Comparison of ENCODE assay signal across 17 mouse cellular contexts in the genomic region with DNA sequence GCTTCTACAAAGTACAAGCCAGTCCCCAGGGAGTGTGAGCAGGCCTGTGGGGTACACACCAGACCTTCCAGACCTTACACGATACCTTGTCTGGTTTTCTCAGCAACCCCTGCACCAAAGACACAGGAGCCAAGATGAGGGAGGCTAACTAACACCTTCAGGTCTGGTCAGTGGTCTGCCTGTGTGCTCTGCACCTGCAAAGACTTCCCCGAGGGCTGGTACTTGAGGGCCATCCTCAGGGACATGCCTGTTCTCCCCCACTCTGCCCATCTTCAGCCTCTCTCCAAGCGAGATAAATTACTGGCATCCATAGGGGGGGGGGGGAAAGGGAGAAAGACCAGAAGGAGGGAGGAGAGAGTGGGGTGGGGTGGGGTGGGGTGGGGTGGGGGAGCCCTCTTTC.
"Had no signal": no experiment of that assay in that cellular context is flagged by ENCODE, and none has a peak within 500 bp of the region (broad histone marks: within the 10 kb centered on the region; RNA-seq: fewer than 3 reads in every experiment).

No protein-coding gene starts in this region.

- DNase-seq: liver, postnatal 0 days; lung, adult 2 months; lung, postnatal 14 days; lung, postnatal 36 days; midbrain, embryonic 14.5 days; right cerebral cortex, postnatal 14 days; thymus, adult 18-20 months; thymus, postnatal 14 days; thymus, postnatal 36 days had no signal

- H3K36me3 ChIP-seq: liver, embryonic 15.5 days; lung, embryonic 15.5 days; midbrain, embryonic 12.5 days; neural tube, embryonic 12.5 days had no signal

- H3K4me3 ChIP-seq: liver, embryonic 15.5 days; lung, embryonic 15.5 days; megakaryocyte, embryonic 14.5 days; midbrain, embryonic 12.5 days; neural tube, embryonic 12.5 days had no signal

- H3K4me2 ChIP-seq: liver, embryonic 15.5 days; lung, embryonic 15.5 days; midbrain, embryonic 12.5 days; neural tube, embryonic 12.5 days had no signal

- H3K9ac ChIP-seq: liver, embryonic 15.5 days; liver, postnatal 0 days; lung, embryonic 15.5 days; midbrain, embryonic 12.5 days; neural tube, embryonic 12.5 days had no signal

- H3K27ac ChIP-seq: liver, embryonic 15.5 days; lung, embryonic 15.5 days; macrophage; midbrain, embryonic 12.5 days; neural tube, embryonic 12.5 days had no signal

- H3K27me3 ChIP-seq: liver, embryonic 15.5 days; lung, embryonic 15.5 days; neural tube, embryonic 12.5 days had no signal

- H3K9me3 ChIP-seq: liver, embryonic 15.5 days; lung, embryonic 15.5 days; midbrain, embryonic 12.5 days had no signal

- ATAC-seq: liver, postnatal 0 days; lung, postnatal 0 days; midbrain, embryonic 16.5 days had no signal

- H3K4me1 ChIP-seq: liver, embryonic 15.5 days; lung, embryonic 15.5 days; megakaryocyte, embryonic 14.5 days; midbrain, embryonic 12.5 days; neural tube, embryonic 12.5 days had no signal
